10 mouse cellular contexts compared by ENCODE assay signal in the genomic region with DNA sequence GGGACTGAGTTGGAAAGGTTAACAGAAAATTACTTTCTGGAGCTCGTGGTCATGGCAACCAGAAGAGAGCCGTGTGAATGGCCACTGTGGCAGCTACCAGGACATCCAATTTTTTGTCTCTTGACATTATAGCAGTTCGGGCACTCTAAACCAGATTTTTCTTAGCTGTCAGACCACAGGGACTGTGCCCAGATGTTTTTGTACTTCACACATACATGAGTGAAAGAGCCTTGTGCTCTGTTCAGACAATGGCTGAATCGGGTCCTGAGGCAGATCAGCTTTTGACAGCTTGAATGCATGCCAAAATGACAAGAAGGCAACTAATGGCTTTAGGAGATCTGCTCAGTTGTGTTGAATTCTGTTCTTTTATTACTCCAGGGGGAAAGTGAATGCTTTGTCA.
DNase-seq lines count a peak whose midpoint lies in the region; ATAC-seq and TF ChIP-seq lines count a peak whose summit lies in the region.
"Had no signal": no experiment of that assay in that cellular context is flagged by ENCODE, and none has a peak within 500 bp of the region (broad histone marks: within the 10 kb centered on the region; RNA-seq: fewer than 3 reads in every experiment).

No protein-coding gene starts in this region.

- WGBS in intestine, embryonic 14.5 days: 33% methylated on average over 4 of the region's 4 CpGs
- 45% methylated on average over 4 of the region's 4 CpGs for WGBS in intestine, embryonic 16.5 days
- 28% methylated on average over 4 of the region's 4 CpGs for WGBS in forebrain, embryonic 14.5 days

- H3K36me3 ChIP-seq in intestine, embryonic 14.5 days (ENCODE audit: control insufficient read depth, insufficient read depth, low read length): no peaks in the 10 kb centered on the region
- H3K36me3 ChIP-seq in intestine, embryonic 16.5 days (ENCODE audit: control insufficient read depth, insufficient read depth, low read length): no peaks in the 10 kb centered on the region
- no peaks in the 10 kb centered on the region for H3K36me3 ChIP-seq in forebrain, embryonic 14.5 days (ENCODE audit: control insufficient read depth, insufficient read depth, low read length)
- H3K36me3 ChIP-seq: limb, embryonic 15.5 days had no signal

- peak overlapping the region; percentile 38; the same call in 1 of the 2 replicates for H3K27ac ChIP-seq in intestine, embryonic 14.5 days (ENCODE audit: low read depth)
- no peak overlapping the region for H3K27ac ChIP-seq in intestine, embryonic 16.5 days (ENCODE audit: low read length)
- H3K27ac ChIP-seq in forebrain, embryonic 14.5 days (ENCODE audit: low read depth, low read length): no peak overlapping the region
- H3K27ac ChIP-seq: limb, embryonic 15.5 days had no signal

- H3K27me3 ChIP-seq in intestine, embryonic 14.5 days (replicated peaks; ENCODE audit: control insufficient read depth, insufficient read depth, low read length): no peaks in the 10 kb centered on the region
- no peaks in the 10 kb centered on the region for H3K27me3 ChIP-seq in intestine, embryonic 16.5 days (replicated peaks; ENCODE audit: control insufficient read depth, insufficient read depth, low read length)
- H3K27me3 ChIP-seq in forebrain, embryonic 14.5 days (replicated peaks; ENCODE audit: control insufficient read depth, insufficient read depth, low read length): no peaks in the 10 kb centered on the region
- H3K27me3 ChIP-seq: limb, embryonic 15.5 days had no signal

- no peak for TF ChIP-seq POLR2A in brain, embryonic 14.5 days (IDR thresholded peaks at IDR 0.05; ENCODE audit: borderline replicate concordance, extremely low read depth, insufficient read depth, insufficient read length, poor library complexity, severe bottlenecking)

- H3K4me3 ChIP-seq in intestine, embryonic 14.5 days (ENCODE audit: low read depth, low read length): no peak overlapping the region
- H3K4me3 ChIP-seq in intestine, embryonic 16.5 days (ENCODE audit: low read length): no peak overlapping the region
- no peak overlapping the region for H3K4me3 ChIP-seq in forebrain, embryonic 14.5 days (ENCODE audit: low read depth, low read length)
- H3K4me3 ChIP-seq: limb, embryonic 15.5 days had no signal

- H3K9ac ChIP-seq in intestine, embryonic 14.5 days (ENCODE audit: low read length): no peak overlapping the region
- no peak overlapping the region for H3K9ac ChIP-seq in intestine, embryonic 16.5 days (ENCODE audit: low read depth, low read length)
- no peak overlapping the region for H3K9ac ChIP-seq in forebrain, embryonic 14.5 days (ENCODE audit: low read length)
- H3K9ac ChIP-seq: limb, embryonic 15.5 days had no signal

- TF ChIP-seq CTCF in brain, embryonic 14.5 days (IDR thresholded peaks at IDR 0.05; ENCODE audit: borderline replicate concordance, extremely low read depth, insufficient read depth, insufficient read length): no peak

- no peak overlapping the region for H3K4me2 ChIP-seq in intestine, embryonic 14.5 days (ENCODE audit: low read length)
- no peak overlapping the region for H3K4me2 ChIP-seq in intestine, embryonic 16.5 days (ENCODE audit: low read depth, low read length)
- H3K4me2 ChIP-seq in forebrain, embryonic 14.5 days (ENCODE audit: low read length): no peak overlapping the region
- H3K4me2 ChIP-seq: limb, embryonic 15.5 days had no signal

- no peak for ATAC-seq in intestine, embryonic 14.5 days (replicated peaks; ENCODE audit: low FRiP score, low TSS enrichment, low read depth)
- no peak for ATAC-seq in intestine, embryonic 16.5 days
- 0 out of 2 replicates have a peak, but pooled peaks have one; percentile 37 for ATAC-seq in forebrain, embryonic 14.5 days
- ATAC-seq in granulocyte monocyte progenitor cell, adult 5-6 weeks (replicated peaks; ENCODE audit: poor library complexity, severe bottlenecking): no peak

- H3K4me1 ChIP-seq in intestine, embryonic 14.5 days (replicated peaks; ENCODE audit: control insufficient read depth, insufficient read depth, low read length): 0 out of 2 replicates have a peak, but pooled peaks cover 6% of the 10 kb centered on the region
- H3K4me1 ChIP-seq in intestine, embryonic 16.5 days (ENCODE audit: control insufficient read depth, insufficient read depth, low read length): 0 out of 2 replicates have a peak, but pooled peaks cover 2% of the 10 kb centered on the region
- 0 out of 2 replicates have a peak, but pooled peaks cover 8% of the 10 kb centered on the region for H3K4me1 ChIP-seq in forebrain, embryonic 14.5 days (ENCODE audit: control insufficient read depth, insufficient read depth, low read length)
- H3K4me1 ChIP-seq: limb, embryonic 15.5 days had no signal

- DNase-seq in intestine, embryonic 14.5 days (ENCODE audit: low spot score): no peak
- peak; percentile 61 for DNase-seq in brain, embryonic 14.5 days (ENCODE audit: low read depth)
- DNase-seq in forebrain, embryonic 14.5 days (ENCODE audit: low spot score): peak; percentile 33
- peak; percentile 64 for DNase-seq in mesoderm, embryonic 11.5 days (ENCODE audit: low read depth, low spot score)
- DNase-seq in frontal cortex, postnatal 10 days (ENCODE audit: low spot score in 2 of 2): no peak
- DNase-seq in left cerebral cortex, adult 9 months (ENCODE audit: low spot score in 2 of 2): no peak
- DNase-seq: thymus, adult 18-20 months had no signal

- no peaks in the 10 kb centered on the region for H3K9me3 ChIP-seq in intestine, embryonic 14.5 days (ENCODE audit: control insufficient read depth, low read length)
- no peaks in the 10 kb centered on the region for H3K9me3 ChIP-seq in intestine, embryonic 16.5 days (ENCODE audit: control insufficient read depth, low read length)
- no peaks in the 10 kb centered on the region for H3K9me3 ChIP-seq in forebrain, embryonic 14.5 days (replicated peaks; ENCODE audit: control insufficient read depth, low read length)
- H3K9me3 ChIP-seq: limb, embryonic 15.5 days had no signal

Comparison
In these comparisons a context has a peak if more than half of its experiments do, and no peak if none do; other contexts are left out.
1. DNase-seq: peak in brain, embryonic 14.5 days (single experiment), forebrain, embryonic 14.5 days (single experiment) and mesoderm, embryonic 11.5 days (single experiment); none in intestine, embryonic 14.5 days (single experiment), frontal cortex, postnatal 10 days (0 of 2) and left cerebral cortex, adult 9 months (0 of 2).